Mouse (Mus musculus): Measurements from ENCODE around the gene Trim47. TPM values are rescaled to one million over a fixed set of nuclear protein-coding genes. Genes with fewer than 3 reads are reported as not detected.

Trim47 gene
- total and polyA plus RNA-seq, 2 experiments = 2.9 to 4.6 TPM

- 26% methylated on average over 3 of the region's 3 CpGs for WGBS
- H3K27ac ChIP-seq (replicated peaks; ENCODE audit: insufficient read depth, low read depth, low read length) = no peak overlapping the region
- H3K36me3 ChIP-seq (ENCODE audit: control insufficient read depth, insufficient read depth, low read length) = peaks cover 27% of the 10 kb centered on the region
- DNase-seq (ENCODE audit: extremely low read depth, low read depth, low spot score) = peak; percentile 61
- no peaks in the 10 kb centered on the region for H3K27me3 ChIP-seq (ENCODE audit: control insufficient read depth, insufficient read depth, low read length)
- no peaks in the 10 kb centered on the region for H3K4me1 ChIP-seq (ENCODE audit: control insufficient read depth, insufficient read depth, low read length)
- TF ChIP-seq POLR2A (IDR thresholded peaks at IDR 0.05; ENCODE audit: extremely low read depth, insufficient read depth, low read length) (no peak), CTCF (IDR thresholded peaks at IDR 0.05; ENCODE audit: low read depth, low read length) (no peak)
- no peak overlapping the region for H3K9ac ChIP-seq (ENCODE audit: low read depth, low read length)
- H3K4me3 ChIP-seq (ENCODE audit: insufficient read depth, low read depth, low read length) = no peak overlapping the region
- H3K79me2 ChIP-seq (ENCODE audit: control insufficient read depth, insufficient read depth, low read length) = no peaks in the 10 kb centered on the region
Measured at GRCm38 (mm10) chr11:116169214-116169613, 42.2 kb upstream of the Trim47 start.

- 1% methylated on average over 40 of the region's 40 CpGs for WGBS
- Histone ChIP-seq H3K4me3 (ENCODE audit: insufficient read depth, low read depth, low read length) (peak within 1 kb of the TSS; percentile 67), H3K9ac (ENCODE audit: low read depth, low read length) (peak within 1 kb of the TSS; percentile 73), H3K4me1 (ENCODE audit: control insufficient read depth, insufficient read depth, low read length) (no peaks in the 10 kb centered on the region), H3K79me2 (ENCODE audit: control insufficient read depth, insufficient read depth, low read length) (no peaks in the 10 kb centered on the region), H3K27ac (replicated peaks; ENCODE audit: insufficient read depth, low read depth, low read length) (peak within 1 kb of the TSS; percentile 20), H3K36me3 (ENCODE audit: control insufficient read depth, insufficient read depth, low read length) (peaks cover 15% of the 10 kb centered on the region), H3K27me3 (ENCODE audit: control insufficient read depth, insufficient read depth, low read length) (no peaks in the 10 kb centered on the region)
- TF ChIP-seq CTCF (IDR thresholded peaks at IDR 0.05; ENCODE audit: low read depth, low read length) = no peak
- 0 out of 2 replicates have a peak, but pooled peaks have one; percentile 47 for TF ChIP-seq POLR2A (IDR thresholded peaks at IDR 0.05; ENCODE audit: extremely low read depth, insufficient read depth, low read length)
- peak; percentile 90 for DNase-seq (ENCODE audit: extremely low read depth, low read depth, low spot score)
Measured at GRCm38 (mm10) chr11:116167884-116168439, 41.0 kb upstream of the Trim47 start, which contains the start of gene Fbf1. Gene Fbf1 (minus strand): TSS chr11:116168166.

GRCm38 (mm10) chr11:116167232-116167631 is 40.2 kb upstream of the Trim47 start:
- peaks cover 8% of the 10 kb centered on the region for H3K36me3 ChIP-seq (ENCODE audit: control insufficient read depth, insufficient read depth, low read length)
- WGBS = 44% methylated on average over 6 of the region's 6 CpGs

GRCm38 (mm10) chr11:116163002-116163401 is 36.0 kb upstream of the Trim47 start:
- Histone ChIP-seq H3K79me2 (ENCODE audit: control insufficient read depth, insufficient read depth, low read length) (no peaks in the 10 kb centered on the region), H3K27me3 (ENCODE audit: control insufficient read depth, insufficient read depth, low read length) (no peaks in the 10 kb centered on the region), H3K4me1 (ENCODE audit: control insufficient read depth, insufficient read depth, low read length) (no peaks in the 10 kb centered on the region), H3K27ac (replicated peaks; ENCODE audit: insufficient read depth, low read depth, low read length) (no peak overlapping the region), H3K4me3 (ENCODE audit: insufficient read depth, low read depth, low read length) (no peak overlapping the region), H3K9ac (ENCODE audit: low read depth, low read length) (no peak overlapping the region), H3K36me3 (ENCODE audit: control insufficient read depth, insufficient read depth, low read length) (no peaks in the 10 kb centered on the region)
- TF ChIP-seq POLR2A (IDR thresholded peaks at IDR 0.05; ENCODE audit: extremely low read depth, insufficient read depth, low read length) (no peak), CTCF (IDR thresholded peaks at IDR 0.05; ENCODE audit: low read depth, low read length) (no peak)
- 48% methylated on average over 9 of the region's 9 CpGs for WGBS
- no peak for DNase-seq (ENCODE audit: extremely low read depth, low read depth, low spot score)

More at GRCm38 (mm10) chr11:116167232-116167631, 40.2 kb upstream of the Trim47 start:
- Histone ChIP-seq H3K4me1 (ENCODE audit: control insufficient read depth, insufficient read depth, low read length) (no peaks in the 10 kb centered on the region), H3K9ac (ENCODE audit: low read depth, low read length) (peak overlapping the region; percentile 73), H3K4me3 (ENCODE audit: insufficient read depth, low read depth, low read length) (peak overlapping the region; percentile 67), H3K27me3 (ENCODE audit: control insufficient read depth, insufficient read depth, low read length) (no peaks in the 10 kb centered on the region), H3K27ac (replicated peaks; ENCODE audit: insufficient read depth, low read depth, low read length) (peak overlapping the region; percentile 20), H3K79me2 (ENCODE audit: control insufficient read depth, insufficient read depth, low read length) (no peaks in the 10 kb centered on the region)
- DNase-seq (ENCODE audit: extremely low read depth, low read depth, low spot score) = peak; percentile 31
- TF ChIP-seq CTCF (IDR thresholded peaks at IDR 0.05; ENCODE audit: low read depth, low read length) (no peak), POLR2A (IDR thresholded peaks at IDR 0.05; ENCODE audit: extremely low read depth, insufficient read depth, low read length) (no peak)

- 94% methylated on average over 10 of the region's 10 CpGs for WGBS
- no peak for DNase-seq (ENCODE audit: extremely low read depth, low read depth, low spot score)
Measured at GRCm38 (mm10) chr11:116162146-116162545, 35.1 kb upstream of the Trim47 start.

GRCm38 (mm10) chr11:116161312-116161711 is 34.3 kb upstream of the Trim47 start:
- no peaks in the 10 kb centered on the region for H3K4me1 ChIP-seq (ENCODE audit: control insufficient read depth, insufficient read depth, low read length)
- no peak overlapping the region for H3K9ac ChIP-seq (ENCODE audit: low read depth, low read length)
- no peak overlapping the region for H3K27ac ChIP-seq (replicated peaks; ENCODE audit: insufficient read depth, low read depth, low read length)
- H3K36me3 ChIP-seq (ENCODE audit: control insufficient read depth, insufficient read depth, low read length) = peaks cover 1% of the 10 kb centered on the region; the same call in 1 of the 2 replicates
- 82% methylated on average over 12 of the region's 12 CpGs for WGBS
- H3K79me2 ChIP-seq (ENCODE audit: control insufficient read depth, insufficient read depth, low read length) = no peaks in the 10 kb centered on the region
- H3K4me3 ChIP-seq (ENCODE audit: insufficient read depth, low read depth, low read length) = no peak overlapping the region
- DNase-seq (ENCODE audit: extremely low read depth, low read depth, low spot score) = no peak
- H3K27me3 ChIP-seq (ENCODE audit: control insufficient read depth, insufficient read depth, low read length) = no peaks in the 10 kb centered on the region
- TF ChIP-seq POLR2A (IDR thresholded peaks at IDR 0.05; ENCODE audit: extremely low read depth, insufficient read depth, low read length) (no peak), CTCF (IDR thresholded peaks at IDR 0.05; ENCODE audit: low read depth, low read length) (no peak)

More at GRCm38 (mm10) chr11:116162146-116162545, 35.1 kb upstream of the Trim47 start:
- Histone ChIP-seq H3K27me3 (ENCODE audit: control insufficient read depth, insufficient read depth, low read length) (no peaks in the 10 kb centered on the region), H3K79me2 (ENCODE audit: control insufficient read depth, insufficient read depth, low read length) (no peaks in the 10 kb centered on the region), H3K36me3 (ENCODE audit: control insufficient read depth, insufficient read depth, low read length) (peaks cover under 1% of the 10 kb centered on the region; the same call in 1 of the 2 replicates), H3K27ac (replicated peaks; ENCODE audit: insufficient read depth, low read depth, low read length) (no peak overlapping the region), H3K4me3 (ENCODE audit: insufficient read depth, low read depth, low read length) (no peak overlapping the region), H3K9ac (ENCODE audit: low read depth, low read length) (no peak overlapping the region), H3K4me1 (ENCODE audit: control insufficient read depth, insufficient read depth, low read length) (no peaks in the 10 kb centered on the region)
- TF ChIP-seq POLR2A (IDR thresholded peaks at IDR 0.05; ENCODE audit: extremely low read depth, insufficient read depth, low read length) (no peak), CTCF (IDR thresholded peaks at IDR 0.05; ENCODE audit: low read depth, low read length) (no peak)
